Mouse (Mus musculus) C2C12 (cell line): Measurements from ENCODE around the gene Cradd.

Experiments used
- CEBPB ChIP-seq: IDR thresholded peaks from one replicate; pipeline ENCODE4 v1.6.1; 2011; ENCODE audit warnings: low read depth, mild to moderate bottlenecking, control low read depth, moderate library complexity
- CTCF ChIP-seq: IDR thresholded peaks from one replicate; pipeline ENCODE4 v1.5.1; 2011; ENCODE audit not compliant: control insufficient read depth, insufficient read depth, insufficient read length
- MAX ChIP-seq: IDR thresholded peaks from one replicate; pipeline ENCODE4 v1.6.1; 2011; ENCODE audit warnings: mild to moderate bottlenecking, control low read depth
- MYOD1 ChIP-seq: IDR thresholded peaks from one replicate; pipeline ENCODE4 v1.6.1; 2011; ENCODE audit warnings: low read depth; ENCODE audit not compliant: control insufficient read depth, insufficient read length

DNA sequence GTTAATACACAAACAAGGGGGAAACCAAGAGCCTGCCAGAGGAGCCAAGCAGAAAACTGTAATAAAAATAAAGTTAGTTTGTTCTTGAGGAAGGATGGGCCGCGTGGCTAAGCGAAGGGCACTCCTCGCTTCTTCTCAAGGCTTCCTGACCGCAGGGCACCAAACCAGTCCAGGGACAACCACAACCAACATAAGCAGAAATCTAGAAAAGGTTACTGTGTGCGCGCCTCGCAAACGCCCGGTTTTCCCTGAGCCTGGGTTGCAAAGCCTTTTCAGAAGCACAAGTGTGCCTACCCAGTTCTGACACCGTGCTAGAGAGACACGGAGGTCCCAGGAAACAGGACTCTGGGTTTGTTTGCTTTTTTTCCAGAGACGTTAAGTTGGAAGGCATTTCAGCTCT is 4.9 kb downstream of the Cradd start:
- TF ChIP-seq MYOD1 = no peak
- TF ChIP-seq CEBPB = no peak
- TF ChIP-seq CTCF = no peak
- no peak for TF ChIP-seq MAX
